Mouse (Mus musculus) hindbrain, embryonic 15.5 days (tissue): ENCODE data around the gene Prrc2c. TPM values are rescaled to one million over a fixed set of nuclear protein-coding genes. Genes with fewer than 3 reads are reported as not detected.

ENCODE experiments used
- ATAC-seq: fragments of 200-750 bp; cut with Nextera tagmentation; 2 replicates; pipeline ENCODE4 v1.8.0; 2017; ENCODE audit warnings: low read depth, moderate number of reproducible peaks, moderate TSS enrichment; ENCODE audit not compliant: low FRiP score
- H3K27ac ChIP-seq: fragments of 300-500 bp; sonication (generic); replicated peaks from 2 replicates; pipeline ENCODE4 v1.5.1; 2015; ENCODE audit warnings: mild to moderate bottlenecking, inconsistent platforms
- H3K27me3 ChIP-seq: fragments of 300-500 bp; sonication (generic); 2 replicates; pipeline ENCODE4 v1.6.1; 2015; ENCODE audit warnings: control low read depth, inconsistent platforms
- H3K36me3 ChIP-seq: fragments of 300-500 bp; sonication (generic); 2 replicates; pipeline ENCODE4 v1.6.1; 2015; ENCODE audit warnings: control low read depth, inconsistent platforms
- H3K4me1 ChIP-seq: fragments of 300-500 bp; sonication (generic); replicated peaks from 2 replicates; pipeline ENCODE4 v1.6.1; 2015; ENCODE audit warnings: control low read depth, inconsistent platforms
- H3K4me2 ChIP-seq: fragments of 300-500 bp; sonication (generic); 2 replicates; pipeline ENCODE4 v1.6.1; 2015; ENCODE audit warnings: moderate library complexity, mild to moderate bottlenecking, inconsistent platforms
- H3K4me3 ChIP-seq: fragments of 300-500 bp; sonication (generic); 2 replicates; pipeline ENCODE4 v1.5.1; 2015; ENCODE audit warnings: mild to moderate bottlenecking, inconsistent platforms
- H3K9ac ChIP-seq: fragments of 300-500 bp; sonication (generic); 2 replicates; pipeline ENCODE4 v1.6.1; 2015; ENCODE audit warnings: inconsistent platforms
- H3K9me3 ChIP-seq: fragments of 300-500 bp; sonication (generic); 2 replicates; pipeline ENCODE4 v1.6.1; 2016; ENCODE audit warnings: control low read depth, inconsistent platforms
- WGBS: fragments of 180-500 bp; shearing (Covaris S2); methylation state at CpG from one replicate; pipeline ENCODE4 v1.1.7; 2015; 5-methylcytosine and 5-hydroxymethylcytosine counted together
- polyA plus RNA-seq: library from polyadenylated mRNA; unstranded; fragments of >200 nt; fragmentation: Nextera tagmentation; extraction: Ambion mirVana; gene quantifications from 2 replicates; pipeline ENCODE4 v1.2.1, GENCODE M21; 2015

Gene Prrc2c
- polyA plus RNA-seq, 1 experiment from 2014 or later, result 130 TPM

DNA sequence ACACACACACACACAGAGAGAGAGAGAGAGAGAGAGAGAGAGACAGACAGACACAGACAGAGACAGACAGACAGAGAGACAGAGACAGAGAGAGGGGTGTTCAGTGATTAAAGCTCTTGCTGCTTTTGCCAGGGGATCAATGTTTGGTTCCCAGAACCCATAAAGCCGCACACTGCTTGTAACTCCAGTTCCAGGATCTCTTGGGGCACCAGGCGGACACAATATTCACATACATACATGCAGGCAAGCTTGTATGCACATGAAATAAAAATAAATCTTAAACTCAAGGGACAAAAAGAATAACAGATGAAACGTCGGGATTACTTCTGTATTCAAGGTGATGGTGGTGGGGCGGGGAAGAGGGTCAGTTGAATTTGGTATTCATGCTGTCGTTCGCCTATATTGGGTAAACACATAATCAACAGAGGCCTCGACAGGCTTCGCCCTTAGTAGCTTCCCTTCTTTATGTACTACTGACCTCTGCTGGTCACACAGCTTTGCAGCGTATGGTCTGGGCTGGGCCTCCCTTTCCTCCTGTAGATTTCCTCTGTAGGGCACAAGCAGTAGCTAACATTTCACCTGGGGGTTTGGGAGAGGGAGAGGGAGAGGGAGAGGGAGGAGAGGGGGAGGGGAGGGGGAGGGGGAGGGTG, 75.4 kb downstream of the Prrc2c start:
- peak; percentile 98 for ATAC-seq
- 0 out of 2 replicates have a peak overlapping the region, but pooled peaks have one; percentile 22 for H3K9ac ChIP-seq
- whole genome bisulfite sequencing, result 13% methylated on average over 10 of the region's 10 CpGs

DNA sequence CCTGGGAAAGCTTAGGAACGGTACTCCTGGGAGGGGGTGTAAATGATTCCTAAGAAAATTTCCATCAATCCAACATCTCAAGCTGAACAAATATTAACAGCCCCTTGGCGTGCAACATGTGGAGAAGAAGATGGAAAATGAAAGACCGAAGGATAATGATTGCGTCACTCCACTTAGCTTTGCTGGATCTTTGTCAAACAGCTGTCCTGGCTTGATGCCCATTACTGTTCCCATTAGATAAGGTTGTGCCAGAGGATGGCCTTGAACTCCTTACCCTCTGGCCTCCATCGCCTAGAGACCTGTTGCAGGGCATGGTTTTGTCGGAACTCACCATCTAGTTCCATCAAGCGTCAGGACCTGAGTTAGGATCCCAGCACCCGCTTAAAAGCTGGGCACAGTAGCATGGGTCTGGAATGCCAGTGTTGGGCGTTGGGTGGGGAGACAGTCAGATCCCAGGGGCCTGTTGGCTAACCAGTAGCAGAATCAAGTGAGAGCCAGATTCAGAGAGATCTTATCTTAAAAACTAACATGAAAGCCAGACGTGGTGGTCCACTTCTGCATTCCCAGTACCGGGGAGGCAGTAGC, 80.0 kb downstream of the Prrc2c start:
- H3K27me3 ChIP-seq, result no peaks in the 10 kb centered on the region
- 89% methylated on average over 11 of the region's 11 CpGs for WGBS
- H3K4me2 ChIP-seq, result no peak overlapping the region
- no peak overlapping the region for H3K4me3 ChIP-seq
- no peak overlapping the region for H3K9ac ChIP-seq
- H3K9me3 ChIP-seq, result no peaks in the 10 kb centered on the region
- no peak for ATAC-seq
- H3K27ac ChIP-seq, result no peak overlapping the region
- no peaks in the 10 kb centered on the region for H3K36me3 ChIP-seq
- H3K4me1 ChIP-seq, result peaks cover 3% of the 10 kb centered on the region; the same call in 1 of the 2 replicates

More for the DNA sequence above, 75.4 kb downstream of the Prrc2c start:
- H3K36me3 ChIP-seq, result peaks cover 5% of the 10 kb centered on the region; the same call in 1 of the 2 replicates
- no peak overlapping the region for H3K27ac ChIP-seq
- H3K9me3 ChIP-seq, result no peaks in the 10 kb centered on the region
- H3K4me3 ChIP-seq, result no peak overlapping the region
- no peaks in the 10 kb centered on the region for H3K27me3 ChIP-seq
- H3K4me2 ChIP-seq, result peak overlapping the region; percentile 33
- peaks cover 9% of the 10 kb centered on the region; the same call in 1 of the 2 replicates for H3K4me1 ChIP-seq

DNA sequence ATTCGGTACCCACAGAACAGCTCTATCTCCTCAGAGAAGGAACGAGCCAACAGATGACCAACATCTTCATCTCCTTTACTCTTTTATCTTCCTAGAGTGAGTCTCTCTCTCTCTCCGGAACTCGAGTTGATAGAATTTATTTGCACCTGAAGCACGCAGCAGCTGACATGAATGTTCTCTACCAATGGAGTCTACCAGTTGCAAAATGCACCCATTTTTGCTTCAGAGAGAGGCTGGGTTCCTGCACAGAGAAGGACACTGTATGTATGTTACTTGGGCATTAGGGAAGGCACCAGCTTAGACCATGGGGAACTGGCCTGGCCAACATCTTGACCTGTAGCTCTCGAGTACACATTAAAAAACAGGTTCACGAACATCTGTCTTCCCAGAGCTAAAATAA, 82.2 kb downstream of the Prrc2c start, which contains the start of gene Myocos:
Myocos (minus strand) TSS at position 101 of the 400 bp plus-strand sequence.
- Histone ChIP-seq H3K4me1 (no peaks in the 10 kb centered on the region), H3K27ac (no peak within 1 kb of the TSS), H3K9me3 (no peaks in the 10 kb centered on the region), H3K27me3 (no peaks in the 10 kb centered on the region), H3K4me3 (no peak within 1 kb of the TSS), H3K4me2 (no peak within 1 kb of the TSS), H3K36me3 (no peaks in the 10 kb centered on the region), H3K9ac (no peak within 1 kb of the TSS)
- no peak for ATAC-seq
- WGBS, result 93% methylated on average over 7 of the region's 7 CpGs

DNA sequence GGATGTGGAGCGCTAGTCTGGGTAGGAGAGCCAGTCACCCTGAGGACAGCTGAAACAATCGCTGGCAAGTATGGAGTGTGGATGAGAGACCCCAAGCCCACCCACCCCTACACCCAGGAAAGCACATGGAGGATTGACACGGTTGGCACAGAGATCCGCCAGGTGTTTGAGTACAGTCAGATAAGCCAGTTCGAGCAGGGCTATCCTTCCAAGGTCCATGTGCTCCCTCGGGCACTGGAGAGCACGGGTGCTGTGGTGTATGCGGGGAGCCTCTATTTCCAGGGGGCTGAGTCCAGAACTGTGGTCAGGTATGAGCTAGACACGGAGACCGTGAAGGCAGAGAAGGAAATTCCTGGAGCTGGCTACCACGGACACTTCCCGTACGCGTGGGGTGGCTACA, 91.9 kb downstream of the Prrc2c start:
- Histone ChIP-seq H3K9me3 (no peaks in the 10 kb centered on the region), H3K4me3 (no peak overlapping the region), H3K36me3 (no peaks in the 10 kb centered on the region), H3K4me1 (no peaks in the 10 kb centered on the region), H3K27ac (no peak overlapping the region), H3K4me2 (no peak overlapping the region), H3K27me3 (no peaks in the 10 kb centered on the region), H3K9ac (no peak overlapping the region)
- no peak for ATAC-seq
- 93% methylated on average over 14 of the region's 14 CpGs for WGBS

DNA sequence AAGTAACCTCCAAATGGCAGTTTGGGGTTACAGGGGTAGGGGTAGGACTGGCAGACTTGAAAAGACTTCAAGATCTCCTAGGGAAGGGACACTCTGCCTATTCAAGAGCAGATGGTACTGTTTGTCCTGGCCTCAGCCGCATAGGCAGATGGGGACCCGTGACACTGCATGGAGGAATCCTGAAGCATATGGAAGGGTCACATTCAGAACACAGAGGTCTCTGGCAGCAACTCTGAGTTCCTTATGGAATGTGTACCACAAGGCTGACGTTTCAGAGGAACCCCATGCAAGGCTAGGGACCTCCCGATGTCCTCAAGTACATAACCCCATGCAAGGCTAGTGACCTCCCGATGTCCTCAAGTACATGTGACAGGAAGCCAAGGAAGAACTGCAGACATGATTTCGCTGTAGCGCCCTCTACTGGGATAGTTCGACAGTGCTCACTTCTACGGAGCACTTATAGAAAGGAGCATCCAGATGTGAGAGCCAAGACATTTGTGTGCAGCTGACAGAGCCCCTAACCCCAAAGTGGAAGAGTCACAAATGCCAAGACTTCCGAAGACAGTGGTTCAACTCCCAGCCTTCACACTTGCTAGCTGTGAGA, 94.2 kb downstream of the Prrc2c start:
- Histone ChIP-seq H3K9ac (no peak overlapping the region), H3K27ac (no peak overlapping the region), H3K4me1 (no peaks in the 10 kb centered on the region), H3K4me2 (no peak overlapping the region), H3K27me3 (no peaks in the 10 kb centered on the region), H3K36me3 (no peaks in the 10 kb centered on the region), H3K9me3 (no peaks in the 10 kb centered on the region), H3K4me3 (no peak overlapping the region)
- 79% methylated on average over 10 of the region's 10 CpGs for WGBS
- ATAC-seq, result 0 out of 2 replicates have a peak, but pooled peaks have one; percentile 39

DNA sequence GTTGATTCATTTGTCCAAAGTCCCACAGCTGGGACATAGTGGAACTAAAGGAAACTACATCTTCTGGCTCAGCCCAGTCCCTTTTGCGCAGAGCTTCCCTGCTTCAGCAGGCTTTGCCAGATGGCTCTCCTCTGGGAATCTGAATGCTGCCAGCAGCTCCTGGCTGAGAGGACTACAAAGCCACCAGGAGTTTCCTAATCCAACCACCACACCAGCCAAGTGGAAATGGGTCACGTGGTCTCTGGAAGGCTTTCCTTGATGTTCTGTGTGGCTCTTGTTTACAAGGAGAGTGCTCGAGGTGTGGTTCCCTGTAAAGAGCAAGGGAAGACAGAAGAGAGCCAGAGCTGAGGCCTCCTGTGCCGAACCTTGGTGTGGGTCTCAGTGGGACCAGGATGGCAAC, 96.6 kb downstream of the Prrc2c start:
- Histone ChIP-seq H3K36me3 (no peaks in the 10 kb centered on the region), H3K4me3 (no peak overlapping the region), H3K27ac (no peak overlapping the region), H3K27me3 (no peaks in the 10 kb centered on the region), H3K9me3 (no peaks in the 10 kb centered on the region), H3K9ac (no peak overlapping the region), H3K4me1 (no peaks in the 10 kb centered on the region), H3K4me2 (no peak overlapping the region)
- peak; percentile 35; the same call in 1 of the 2 replicates for ATAC-seq
- 43% methylated on average over 4 of the region's 4 CpGs for WGBS

DNA sequence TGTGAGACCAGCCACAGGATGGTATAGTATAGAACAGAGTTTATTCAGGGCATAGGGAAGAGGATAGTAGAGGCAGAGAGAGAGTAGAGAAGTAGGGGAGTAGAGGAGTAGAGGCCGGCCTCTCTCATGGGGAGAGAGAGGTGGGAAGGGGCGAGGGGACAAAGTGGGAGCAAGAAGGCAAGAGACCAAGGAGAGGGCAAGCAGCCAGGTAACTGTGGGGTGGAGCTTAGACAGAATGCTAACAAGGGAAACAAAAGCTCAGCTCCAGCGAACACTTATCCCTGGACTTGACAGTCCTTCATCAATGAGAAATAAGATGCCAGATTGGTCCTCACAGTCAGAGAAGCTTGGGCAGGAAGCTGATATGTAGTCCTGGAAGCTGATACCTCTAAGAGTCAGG, 97.8 kb downstream of the Prrc2c start:
- 74% methylated on average over 3 of the region's 3 CpGs for WGBS
- Histone ChIP-seq H3K36me3 (no peaks in the 10 kb centered on the region), H3K4me1 (no peaks in the 10 kb centered on the region), H3K9ac (no peak overlapping the region), H3K4me3 (no peak overlapping the region), H3K27ac (no peak overlapping the region), H3K4me2 (no peak overlapping the region), H3K9me3 (no peaks in the 10 kb centered on the region), H3K27me3 (no peaks in the 10 kb centered on the region)
- no peak for ATAC-seq

DNA sequence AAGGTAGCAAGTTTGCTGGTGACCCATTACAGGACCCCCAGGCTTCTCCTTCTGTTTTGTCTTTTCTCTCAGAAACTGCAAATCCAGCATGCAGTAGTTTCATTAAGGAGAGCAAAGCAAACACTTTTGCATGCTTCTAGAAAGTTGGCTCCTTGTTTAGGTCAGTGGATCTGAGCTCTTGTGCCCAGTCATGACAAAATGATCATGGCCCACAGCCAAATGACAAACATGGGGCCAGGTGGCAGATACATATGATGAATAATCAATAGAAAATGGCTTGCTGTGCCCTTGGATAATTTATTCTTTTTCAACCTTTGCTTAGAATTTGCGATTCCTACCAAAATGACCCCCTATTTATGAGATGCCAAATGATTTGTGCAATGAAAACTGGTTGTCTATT, 100.5 kb downstream of the Prrc2c start:
- H3K27ac ChIP-seq, result no peak overlapping the region
- H3K27me3 ChIP-seq, result no peaks in the 10 kb centered on the region
- H3K9ac ChIP-seq, result no peak overlapping the region
- H3K9me3 ChIP-seq, result no peaks in the 10 kb centered on the region
- no peak overlapping the region for H3K4me2 ChIP-seq
- H3K4me1 ChIP-seq, result no peaks in the 10 kb centered on the region
- ATAC-seq, result no peak
- H3K4me3 ChIP-seq, result no peak overlapping the region
- 73% methylated on average over 1 of the region's 1 CpGs for WGBS
- H3K36me3 ChIP-seq, result no peaks in the 10 kb centered on the region

DNA sequence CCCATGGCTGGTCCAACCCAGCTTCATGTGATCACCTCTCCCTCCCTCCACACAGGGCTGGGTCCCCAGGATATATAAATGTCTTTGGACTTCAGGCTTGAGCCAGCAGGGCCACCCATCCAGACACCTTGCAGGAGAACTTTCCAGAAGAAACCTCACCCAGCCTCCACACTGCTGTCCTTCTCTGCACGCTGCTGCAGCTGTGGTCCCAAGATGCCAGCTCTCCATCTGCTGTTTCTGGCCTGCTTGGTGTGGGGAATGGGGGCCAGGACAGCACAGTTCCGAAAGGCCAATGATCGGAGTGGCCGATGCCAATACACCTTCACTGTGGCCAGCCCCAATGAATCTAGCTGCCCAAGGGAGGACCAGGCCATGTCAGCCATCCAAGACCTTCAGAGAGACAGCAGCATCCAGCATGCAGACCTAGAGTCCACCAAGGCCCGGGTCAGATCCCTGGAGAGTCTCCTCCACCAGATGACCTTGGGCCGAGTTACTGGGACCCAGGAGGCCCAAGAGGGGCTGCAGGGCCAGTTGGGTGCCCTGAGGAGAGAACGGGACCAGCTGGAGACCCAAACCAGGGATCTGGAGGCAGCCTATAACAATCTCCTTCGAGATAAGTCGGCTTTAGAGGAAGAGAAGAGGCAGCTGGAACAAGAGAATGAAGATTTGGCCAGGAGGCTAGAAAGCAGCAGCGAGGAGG, 101.2 kb downstream of the Prrc2c start, which contains the start of gene Myoc:
Myoc (plus strand) TSS at position 105 of the 700 bp plus-strand sequence.
- ATAC-seq, result no peak
- Histone ChIP-seq H3K4me3 (no peak within 1 kb of the TSS), H3K9ac (no peak within 1 kb of the TSS), H3K27me3 (no peaks in the 10 kb centered on the region), H3K4me1 (no peaks in the 10 kb centered on the region), H3K4me2 (no peak within 1 kb of the TSS), H3K9me3 (no peaks in the 10 kb centered on the region), H3K27ac (no peak within 1 kb of the TSS), H3K36me3 (no peaks in the 10 kb centered on the region)
- 88% methylated on average over 10 of the region's 10 CpGs for WGBS

DNA sequence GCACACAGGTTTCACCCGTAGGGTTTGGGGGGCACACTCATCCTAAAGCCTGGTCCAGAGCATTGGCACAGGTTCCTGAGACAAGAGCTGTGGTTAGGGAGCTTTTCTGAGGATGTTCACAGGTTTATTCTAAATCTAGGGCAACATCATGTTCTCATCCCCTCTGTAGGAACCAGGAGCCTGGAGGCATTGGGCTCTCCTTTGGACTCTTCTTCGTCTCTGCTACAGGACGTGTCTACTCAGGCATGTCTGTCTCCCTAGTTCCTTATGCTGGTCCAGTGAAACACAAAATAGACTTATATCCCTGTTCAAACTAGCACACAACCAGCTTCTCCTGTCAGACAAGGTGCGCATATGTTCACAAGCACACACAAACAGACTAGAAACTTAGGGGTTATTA, 101.8 kb downstream of the Prrc2c start:
- WGBS, result 90% methylated on average over 4 of the region's 4 CpGs
- Histone ChIP-seq H3K9me3 (no peaks in the 10 kb centered on the region), H3K4me2 (no peak overlapping the region), H3K4me3 (no peak overlapping the region), H3K4me1 (no peaks in the 10 kb centered on the region), H3K27ac (no peak overlapping the region), H3K9ac (no peak overlapping the region), H3K27me3 (no peaks in the 10 kb centered on the region), H3K36me3 (no peaks in the 10 kb centered on the region)
- no peak for ATAC-seq

DNA sequence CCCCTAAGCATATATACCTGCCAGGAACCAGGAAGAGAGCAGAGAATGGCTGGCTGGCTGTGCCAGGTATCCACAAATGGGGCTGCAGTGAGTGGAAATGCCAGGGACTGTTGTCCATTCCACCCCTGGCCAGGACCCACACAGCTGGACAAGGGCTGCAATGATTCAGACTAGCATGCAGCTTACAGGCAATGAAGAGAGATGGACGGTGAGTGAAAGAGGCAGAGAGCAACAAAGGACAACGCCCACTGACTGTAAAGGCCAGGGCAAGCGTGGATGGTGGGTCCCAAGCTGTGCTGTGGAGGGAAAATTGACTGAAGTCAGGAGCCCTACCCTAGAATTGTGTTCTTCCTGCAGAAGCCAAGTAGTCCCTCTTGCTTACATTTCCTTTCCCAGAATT, 103.8 kb downstream of the Prrc2c start:
- Histone ChIP-seq H3K9ac (no peak overlapping the region), H3K4me2 (no peak overlapping the region), H3K27ac (no peak overlapping the region), H3K4me3 (no peak overlapping the region), H3K36me3 (no peaks in the 10 kb centered on the region), H3K27me3 (no peaks in the 10 kb centered on the region), H3K9me3 (no peaks in the 10 kb centered on the region), H3K4me1 (no peaks in the 10 kb centered on the region)
- ATAC-seq, result no peak
- 66% methylated on average over 3 of the region's 3 CpGs for WGBS
